8 mouse cellular contexts compared by ENCODE assay signal in the genomic region with DNA sequence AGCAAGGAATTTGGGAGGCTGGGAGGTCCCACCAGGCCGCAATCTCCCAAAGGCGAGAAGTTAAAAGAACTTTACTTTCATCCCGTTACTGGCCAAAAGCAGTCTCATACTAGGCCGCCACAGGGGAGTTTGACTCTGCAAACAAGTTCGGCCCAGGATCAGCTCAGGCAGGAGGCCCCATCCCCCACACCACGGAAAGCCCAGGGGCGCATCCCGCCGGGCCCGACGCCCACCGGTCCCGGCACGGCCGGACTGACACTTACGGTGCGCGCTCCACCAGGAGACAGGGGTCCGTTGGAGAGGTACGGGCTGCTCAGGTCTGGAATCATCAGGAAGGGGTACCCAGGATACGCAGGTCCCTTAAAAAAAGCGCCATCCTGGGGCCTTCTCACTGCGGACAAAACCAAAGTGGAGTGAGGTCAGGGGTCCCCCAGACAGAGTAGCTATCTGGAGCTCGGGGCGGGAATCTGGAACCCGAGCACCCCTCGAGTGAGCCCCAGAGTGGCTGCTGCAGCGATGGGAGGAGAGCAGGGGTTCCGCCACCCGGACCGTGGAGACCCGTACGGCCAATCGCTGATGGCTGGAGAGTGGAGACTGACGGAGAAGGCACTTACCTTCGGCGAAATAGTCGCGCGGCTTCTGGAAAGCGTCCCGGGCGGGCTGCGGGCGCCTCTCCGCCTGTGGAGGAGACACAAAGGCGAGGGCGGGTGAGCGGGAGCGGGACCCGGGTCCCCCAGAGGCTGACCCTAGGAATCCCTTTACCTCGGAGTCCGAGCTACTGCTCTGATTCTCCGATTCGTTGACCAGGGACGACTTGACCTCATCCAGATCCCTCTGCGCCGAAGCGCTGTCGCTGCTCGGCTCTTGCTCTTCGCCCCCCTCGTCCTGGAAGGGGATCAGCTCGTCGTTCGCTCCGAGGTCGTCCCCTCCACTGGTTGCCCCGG. TPM values are rescaled to one million over a fixed set of nuclear protein-coding genes. Genes with fewer than 3 reads are reported as not detected.
DNase-seq lines count a peak whose midpoint lies in the region; ATAC-seq and TF ChIP-seq lines count a peak whose summit lies in the region.

No protein-coding gene starts in this region.

- DNase-seq in left cerebral cortex, postnatal 36 days (ENCODE audit: low spot score in 2 of 2), result peak; percentile 12 to 27
- no peak for DNase-seq in left cerebral cortex, postnatal 14 days (ENCODE audit: low spot score in 2 of 2)
- peak; percentile 42 to 48 for DNase-seq in cerebellum, postnatal 14 days
- peak; percentile 58 for DNase-seq in gastrocnemius, postnatal 14 days
- DNase-seq in hindbrain, postnatal 0 days (ENCODE audit: low spot score), result peak; percentile 51
- DNase-seq in liver, embryonic 13.5 days, result no peak
- peak; percentile 80 for DNase-seq in neural tube, embryonic 10.5 days (ENCODE audit: extremely low spot score, low spot score)
- peak; percentile 5 to 14 for DNase-seq in thymus, postnatal 10 days (ENCODE audit: low spot score in 2 of 2)

- peak overlapping the region; percentile 76 for H3K27ac ChIP-seq in hindbrain, postnatal 0 days
- H3K27ac ChIP-seq in liver, embryonic 13.5 days, result peak overlapping the region; percentile 58

- peak; percentile 13 for ATAC-seq in hindbrain, postnatal 0 days
- ATAC-seq in liver, embryonic 13.5 days (ENCODE audit: low read depth), result peak; percentile 22; the same call in 1 of the 2 replicates

- H3K4me2 ChIP-seq in hindbrain, postnatal 0 days (ENCODE audit: low read depth, low read length), result peak overlapping the region; percentile 96
- peak overlapping the region; percentile 72 for H3K4me2 ChIP-seq in liver, embryonic 13.5 days

- no peaks in the 10 kb centered on the region for H3K9me3 ChIP-seq in hindbrain, postnatal 0 days (ENCODE audit: low read length)
- H3K9me3 ChIP-seq in liver, embryonic 13.5 days (replicated peaks), result no peaks in the 10 kb centered on the region

- no peak for TF ChIP-seq CTCF in hindbrain, postnatal 0 days (IDR thresholded peaks at IDR 0.05; ENCODE audit: low read depth)

- H3K4me3 ChIP-seq in hindbrain, postnatal 0 days (ENCODE audit: low read length), result peak overlapping the region; percentile 64
- H3K4me3 ChIP-seq in liver, embryonic 13.5 days (replicated peaks), result peak overlapping the region; percentile 64

- intact Hi-C loops in left cerebral cortex, postnatal 36 days (cut with DNase I), result loop anchor here (5.0 kb wide), 1 partner anchor 44 kb away; no protein-coding TSS in a partner anchor
- intact Hi-C loops in left cerebral cortex, postnatal 14 days (cut with DNase I), result loop anchor here (5.0 kb wide), 1 partner anchor 44 kb away; no protein-coding TSS in a partner anchor
- intact Hi-C loops in gastrocnemius, postnatal 14 days (cut with DNase I; ENCODE audit: low total_unique reads), result loop anchor here (5.0 kb wide), 1 partner anchor 116 kb away; no protein-coding TSS in a partner anchor

- H3K9ac ChIP-seq in hindbrain, postnatal 0 days (replicated peaks; ENCODE audit: low read length), result peak overlapping the region; percentile 60
- H3K9ac ChIP-seq in liver, embryonic 13.5 days, result peak overlapping the region; percentile 67

- under 1% methylated on average over 67 of the region's 69 CpGs for WGBS in hindbrain, postnatal 0 days
- 2% methylated on average over 69 of the region's 69 CpGs for WGBS in liver, embryonic 13.5 days (ENCODE audit: insufficient replicate concordance)

- no peaks in the 10 kb centered on the region for H3K36me3 ChIP-seq in hindbrain, postnatal 0 days (ENCODE audit: insufficient read depth, low read length)
- H3K36me3 ChIP-seq in liver, embryonic 13.5 days, result no peaks in the 10 kb centered on the region

- no peaks in the 10 kb centered on the region for H3K27me3 ChIP-seq in hindbrain, postnatal 0 days (ENCODE audit: insufficient read depth, low read length)
- H3K27me3 ChIP-seq in liver, embryonic 13.5 days, result peaks cover 46% of the 10 kb centered on the region

- H3K4me1 ChIP-seq in hindbrain, postnatal 0 days (ENCODE audit: insufficient read depth, low read length), result no peaks in the 10 kb centered on the region
- H3K4me1 ChIP-seq in liver, embryonic 13.5 days (replicated peaks), result peaks cover 14% of the 10 kb centered on the region; the same call in 1 of the 2 replicates

RNA-seq across cellular contexts. Expression of gene Tcf7l1, which starts 0.8 kb away (rescaled TPM):
- total RNA-seq in left cerebral cortex, postnatal 36 days (2021), result 1 to 10 TPM; 3.5 to 3.7 TPM
- 1 to 10 TPM; 4.8 to 5.0 TPM for total RNA-seq in left cerebral cortex, postnatal 14 days (2021)
- 10 to 100 TPM in 1 of 2 experiments, 1 to 10 TPM in 1; 9.6 to 10.4 TPM for total RNA-seq in gastrocnemius, postnatal 14 days (2021)
- total RNA-seq in hindbrain, postnatal 0 days (2014; rRNA removed), result 2.4 and 4.0 TPM in 2 replicates
- polyA plus RNA-seq in hindbrain, postnatal 0 days (2015; fragmentation: Nextera tagmentation; extraction: Ambion mirVana), result 8.2 and 9.1 TPM in 2 replicates
- polyA plus RNA-seq in liver, embryonic 13.5 days (2015; fragmentation: Nextera tagmentation; extraction: Ambion mirVana), result 3.3 and 4.0 TPM in 2 replicates

Comparison
In these comparisons a context has a peak if more than half of its experiments do, and no peak if none do; other contexts are left out.
1. DNase-seq: peak in left cerebral cortex, postnatal 36 days (2 of 2), cerebellum, postnatal 14 days (2 of 2), gastrocnemius, postnatal 14 days (single experiment), hindbrain, postnatal 0 days (single experiment), neural tube, embryonic 10.5 days (single experiment) and thymus, postnatal 10 days (2 of 2); none in left cerebral cortex, postnatal 14 days (0 of 2) and liver, embryonic 13.5 days (single experiment).